Mouse (Mus musculus) olfactory bulb, adult 2 months (tissue): ENCODE results near the gene Chtf18. TPM values are rescaled to one million over a fixed set of nuclear protein-coding genes. Genes with fewer than 3 reads are reported as not detected.

Experiments used
- H3K27ac ChIP-seq: fragments of 200-500 bp; 2 replicates; pipeline ENCODE4 v1.5.1; 2012; ENCODE audit warnings: low read depth, low read length; ENCODE audit not compliant: insufficient read depth
- H3K4me1 ChIP-seq: fragments of 200-500 bp; 2 replicates; pipeline ENCODE4 v1.6.1; 2012; ENCODE audit warnings: low read length; ENCODE audit not compliant: control insufficient read depth, insufficient read depth
- H3K4me3 ChIP-seq: fragments of 200-500 bp; 2 replicates; pipeline ENCODE4 v1.5.1; 2012; ENCODE audit warnings: mild to moderate bottlenecking, low read depth, low read length, moderate library complexity; ENCODE audit not compliant: insufficient read depth
- CTCF ChIP-seq: fragments of 200-500 bp; IDR thresholded peaks from 2 replicates; pipeline ENCODE4 v1.5.1; 2012; ENCODE audit warnings: low read depth, mild to moderate bottlenecking, low read length, moderate library complexity; ENCODE audit not compliant: insufficient read depth
- POLR2A ChIP-seq: fragments of 200-500 bp; IDR thresholded peaks from 2 replicates; pipeline ENCODE4 v1.6.1; 2012; ENCODE audit warnings: mild to moderate bottlenecking, low read depth, low read length, moderate library complexity; ENCODE audit not compliant: insufficient read depth
- WGBS: fragments of 180-500 bp; shearing (Covaris S2); methylation state at CpG from one replicate; pipeline ENCODE4 v1.1.7; 2018; 5-methylcytosine and 5-hydroxymethylcytosine counted together
- polyA plus RNA-seq: library from polyadenylated mRNA; stranded (reverse); fragments of >200 nt; gene quantifications from 2 replicates; pipeline ENCODE4 v1.2.4, GENCODE M21; 2012; ENCODE audit warnings: low replicate concordance; ENCODE audit not compliant: missing spikeins, insufficient read depth, insufficient read length

Gene Chtf18
- polyA plus RNA-seq, 1 experiment: not detected

DNA sequence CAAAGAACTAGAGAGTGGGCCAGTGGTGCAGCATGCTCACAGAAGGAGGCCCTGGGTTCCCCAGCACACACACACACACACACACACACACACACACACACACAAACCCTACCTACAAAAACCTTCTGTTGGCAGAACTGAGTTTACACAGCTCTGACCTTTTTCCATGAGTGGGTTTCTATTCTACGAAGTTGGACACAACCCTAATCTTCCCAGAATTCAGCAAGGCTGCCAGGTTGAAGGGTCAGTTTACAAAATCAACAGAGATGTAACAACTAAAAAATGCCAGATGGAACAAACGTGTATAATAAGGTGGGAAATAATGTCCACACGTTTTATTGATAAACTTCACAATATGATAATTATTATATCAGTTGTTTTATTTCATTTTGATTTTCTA is 30.5 kb upstream of the Chtf18 start:
- Histone ChIP-seq H3K4me1 (no peaks in the 10 kb centered on the region; the same call in 1 of the 2 replicates), H3K27ac (no peak overlapping the region), H3K4me3 (no peak overlapping the region)
- TF ChIP-seq POLR2A: no peak
- TF ChIP-seq CTCF: no peak
- WGBS: 71% methylated on average over 3 of the region's 3 CpGs

- H3K4me3 ChIP-seq: no peak overlapping the region
- TF ChIP-seq CTCF: no peak
- peaks cover 2% of the 10 kb centered on the region for H3K4me1 ChIP-seq
- whole genome bisulfite sequencing: 79% methylated on average over 9 of the region's 9 CpGs
- H3K27ac ChIP-seq: no peak overlapping the region
These were observed 29.4 kb upstream of the Chtf18 start for GRCm38 (mm10) chr17:25756378-25757242.

DNA sequence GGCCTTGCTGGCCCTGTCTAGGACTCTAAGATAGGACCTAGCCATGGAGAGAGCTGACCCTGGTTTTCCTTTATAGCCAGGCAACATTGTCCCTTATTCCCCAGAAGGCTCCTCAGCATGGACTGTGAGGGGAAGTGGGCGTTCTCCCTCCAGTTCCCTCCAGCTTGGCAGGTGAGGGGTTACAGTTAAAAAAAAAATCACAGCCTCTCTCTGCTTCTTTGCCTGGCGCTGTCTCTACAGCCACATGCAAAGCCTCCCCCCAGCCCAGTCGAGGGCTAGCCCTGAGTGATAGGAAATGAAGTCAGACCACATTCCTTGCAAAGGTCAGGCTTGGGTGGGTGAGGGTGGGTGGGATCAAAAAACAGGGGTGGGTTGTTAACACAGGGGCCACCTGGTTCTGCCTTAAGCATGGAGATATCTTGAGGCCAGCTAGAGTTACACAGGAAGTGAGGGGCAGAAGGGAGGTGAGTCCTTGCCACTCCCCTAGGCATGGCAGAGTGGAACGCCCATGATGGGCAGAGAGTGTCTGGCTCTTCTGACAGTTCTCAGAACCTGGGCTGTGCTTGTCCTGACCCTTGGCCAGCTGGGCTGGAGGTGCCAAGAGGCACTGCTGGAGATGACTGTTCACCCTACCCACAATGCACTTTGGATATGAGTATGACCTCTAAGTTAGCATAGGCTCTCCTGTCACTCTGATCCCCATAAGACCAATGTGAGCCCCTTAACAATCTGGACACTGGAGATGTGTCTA is 28.6 kb upstream of the Chtf18 start:
- TF ChIP-seq CTCF (no peak), POLR2A (no peak)
- Histone ChIP-seq H3K27ac (no peak overlapping the region), H3K4me1 (peaks cover 6% of the 10 kb centered on the region), H3K4me3 (no peak overlapping the region)
- WGBS: 59% methylated on average over 4 of the region's 4 CpGs

DNA sequence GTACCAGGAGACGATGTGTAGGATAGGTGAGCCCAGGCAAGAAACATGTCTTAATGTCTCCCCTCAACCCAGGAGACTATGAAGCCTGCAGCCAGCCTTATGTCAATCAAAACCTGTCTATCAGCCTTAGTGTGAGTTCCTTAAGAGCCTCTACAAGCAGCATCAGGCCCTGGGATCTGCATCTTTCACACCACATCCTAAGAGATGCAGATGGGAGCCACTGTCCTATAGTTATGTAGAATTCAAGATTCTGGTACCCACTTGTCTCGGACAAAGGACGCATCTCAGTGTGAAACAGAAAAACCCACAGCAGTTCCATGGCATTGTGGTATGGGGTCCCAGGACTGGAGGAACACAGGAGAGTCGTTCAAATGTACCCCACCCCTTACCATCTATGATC is 27.9 kb upstream of the Chtf18 start:
- TF ChIP-seq CTCF: no peak
- Histone ChIP-seq H3K4me1 (peaks cover 6% of the 10 kb centered on the region), H3K4me3 (no peak overlapping the region), H3K27ac (no peak overlapping the region)
- WGBS: 80% methylated on average over 4 of the region's 4 CpGs

DNA sequence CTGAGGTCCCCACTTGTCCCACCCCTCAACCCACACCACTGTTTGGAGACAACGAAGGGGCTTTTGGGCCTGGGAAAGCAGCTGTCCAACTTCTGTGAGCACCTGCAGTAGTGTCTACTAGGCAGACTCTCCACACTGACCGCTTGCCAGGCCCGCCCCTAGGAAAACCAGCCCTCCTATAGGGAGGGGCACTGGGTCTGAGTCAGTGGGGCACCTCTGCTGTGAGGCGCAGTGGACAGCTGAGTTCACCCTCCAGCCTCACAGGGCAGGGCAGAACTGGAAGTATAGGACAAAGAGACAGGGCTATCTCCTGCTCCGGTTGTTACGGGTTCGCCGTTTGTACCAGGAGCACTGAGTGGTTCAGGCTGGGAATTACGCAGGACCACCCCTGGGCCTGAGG is 27.0 kb upstream of the Chtf18 start, which contains the start of gene Msln:
TSS of gene Msln (minus strand) at position 138 of the 400 bp plus-strand sequence.
- 83% methylated on average over 9 of the region's 9 CpGs for WGBS
- TF ChIP-seq POLR2A (no peak), CTCF (no peak)

GRCm38 (mm10) chr17:25751446-25751845 is 24.2 kb upstream of the Chtf18 start:
- peaks cover 6% of the 10 kb centered on the region for H3K4me1 ChIP-seq
- no peak overlapping the region for H3K4me3 ChIP-seq
- no peak overlapping the region for H3K27ac ChIP-seq
- WGBS: 44% methylated on average over 5 of the region's 5 CpGs
- no peak for TF ChIP-seq POLR2A
- TF ChIP-seq CTCF: no peak

More for the DNA sequence above, 27.0 kb upstream of the Chtf18 start, which contains the start of gene Msln:
- Histone ChIP-seq H3K27ac (no peak within 1 kb of the TSS), H3K4me3 (no peak within 1 kb of the TSS), H3K4me1 (peaks cover 6% of the 10 kb centered on the region)

GRCm38 (mm10) chr17:25749314-25749713 is 22.1 kb upstream of the Chtf18 start:
- TF ChIP-seq CTCF (no peak), POLR2A (no peak)
- Histone ChIP-seq H3K4me1 (peaks cover 6% of the 10 kb centered on the region), H3K27ac (no peak overlapping the region), H3K4me3 (no peak overlapping the region)
- WGBS: 86% methylated on average over 6 of the region's 6 CpGs

GRCm38 (mm10) chr17:25748238-25748637 is 21.0 kb upstream of the Chtf18 start:
- WGBS: 93% methylated on average over 4 of the region's 4 CpGs
- no peak for TF ChIP-seq CTCF
- no peak for TF ChIP-seq POLR2A
- Histone ChIP-seq H3K27ac (no peak overlapping the region), H3K4me3 (no peak overlapping the region), H3K4me1 (peaks cover 6% of the 10 kb centered on the region)

DNA sequence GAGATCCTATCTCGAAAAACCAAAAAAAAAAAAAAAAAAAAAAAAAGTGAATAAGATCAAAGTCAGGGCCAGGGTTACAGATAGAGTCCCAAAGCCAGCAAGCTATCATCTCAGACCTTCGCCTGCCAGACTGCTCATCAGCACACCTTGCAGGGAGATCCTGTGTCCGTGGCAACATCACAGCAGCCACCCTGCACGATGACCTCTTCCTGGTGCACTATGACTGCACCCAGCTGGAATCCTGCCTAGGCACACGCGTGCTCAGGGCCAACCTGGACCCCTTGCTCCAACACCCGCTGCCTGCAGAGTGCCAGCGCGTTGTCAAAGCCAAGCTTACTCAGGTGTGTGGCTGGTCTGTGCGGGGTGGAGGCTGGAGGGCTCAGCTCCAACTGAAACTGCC is 17.1 kb upstream of the Chtf18 start:
- Histone ChIP-seq H3K4me3 (no peak overlapping the region), H3K4me1 (no peaks in the 10 kb centered on the region), H3K27ac (no peak overlapping the region)
- WGBS: 83% methylated on average over 10 of the region's 10 CpGs
- TF ChIP-seq CTCF (no peak), POLR2A (no peak)
